Mouse (Mus musculus): Measurements from ENCODE around the gene Wfikkn1. TPM values are rescaled to one million over a fixed set of nuclear protein-coding genes. Genes with fewer than 3 reads are reported as not detected.
"Not testable (repeated sequence)": the region's sequence is repeated elsewhere in the genome, so short reads cannot be mapped to it uniquely, and the experiment has no call there.

Gene Wfikkn1
- polyA plus RNA-seq, 1 experiment = 2.9 TPM

DNA sequence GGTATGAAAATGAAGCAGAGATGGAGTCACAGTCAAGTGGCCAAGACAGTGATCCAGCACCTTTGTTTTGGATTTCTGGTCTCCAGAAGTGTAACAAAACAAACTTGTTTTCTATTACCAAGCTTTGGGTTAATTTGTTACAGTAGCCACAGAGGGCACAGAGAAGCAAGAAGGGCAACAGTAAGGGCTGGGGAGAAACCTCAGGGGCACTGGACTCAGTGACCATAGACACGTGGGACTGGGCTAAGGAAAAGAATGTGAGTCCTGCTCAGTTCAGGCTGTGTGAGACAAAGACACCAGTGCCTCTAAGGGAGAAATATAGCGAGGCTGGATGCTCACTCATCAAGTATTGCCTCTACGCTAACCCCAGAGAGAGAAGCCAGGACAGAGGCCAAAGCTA is 8.0 kb downstream of the Wfikkn1 start:
- TF ChIP-seq CTCF (IDR thresholded peaks at IDR 0.05; ENCODE audit: borderline replicate concordance, control insufficient read depth, extremely low read depth, insufficient read depth, low read length, poor library complexity) = no peak
- no peak for TF ChIP-seq POLR2A (IDR thresholded peaks at IDR 0.05; ENCODE audit: control insufficient read depth, extremely low read depth, insufficient read depth, low read length, poor library complexity)
- DNase-seq = no peak
- H3K4me1 ChIP-seq (replicated peaks; ENCODE audit: control insufficient read depth, insufficient read depth, low read length) = peaks cover 29% of the 10 kb centered on the region
- no peaks in the 10 kb centered on the region for H3K27me3 ChIP-seq (ENCODE audit: control insufficient read depth, insufficient read depth, low read length)
- no peak overlapping the region for H3K27ac ChIP-seq (ENCODE audit: control insufficient read depth, insufficient read depth, low read length)
- 96% methylated on average over 3 of the region's 3 CpGs for WGBS
- H3K4me3 ChIP-seq (ENCODE audit: control insufficient read depth, insufficient read depth, low read length) = no peak overlapping the region
- H3K36me3 ChIP-seq (ENCODE audit: control insufficient read depth, insufficient read depth, low read length) = no peaks in the 10 kb centered on the region

DNA sequence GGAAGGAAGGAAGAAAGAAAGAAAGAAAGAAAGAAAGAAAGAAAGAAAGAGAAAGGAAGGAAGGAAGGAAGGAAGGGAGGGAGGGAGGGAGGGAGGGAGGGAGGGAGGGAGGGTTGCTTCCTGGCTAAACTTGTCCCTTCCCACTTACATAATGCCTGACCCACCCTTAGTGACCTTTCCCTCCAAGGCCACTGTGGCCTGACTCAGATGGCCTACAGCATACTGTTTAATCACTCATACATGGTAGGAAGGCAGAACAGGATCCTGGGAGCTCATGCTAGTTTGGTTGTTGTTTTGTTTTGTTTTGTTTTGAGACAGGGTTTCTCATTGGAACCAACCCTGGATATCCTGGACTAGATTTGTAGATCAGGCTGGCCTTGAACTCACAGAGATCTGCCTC is 9.1 kb downstream of the Wfikkn1 start:
- DNase-seq; H3K27ac ChIP-seq (ENCODE audit: control insufficient read depth, insufficient read depth, low read length); H3K36me3 ChIP-seq (ENCODE audit: control insufficient read depth, insufficient read depth, low read length); H3K4me3 ChIP-seq (ENCODE audit: control insufficient read depth, insufficient read depth, low read length); H3K27me3 ChIP-seq (ENCODE audit: control insufficient read depth, insufficient read depth, low read length): not testable (repeated sequence)
- peaks cover 31% of the 10 kb centered on the region for H3K4me1 ChIP-seq (replicated peaks; ENCODE audit: control insufficient read depth, insufficient read depth, low read length)

DNA sequence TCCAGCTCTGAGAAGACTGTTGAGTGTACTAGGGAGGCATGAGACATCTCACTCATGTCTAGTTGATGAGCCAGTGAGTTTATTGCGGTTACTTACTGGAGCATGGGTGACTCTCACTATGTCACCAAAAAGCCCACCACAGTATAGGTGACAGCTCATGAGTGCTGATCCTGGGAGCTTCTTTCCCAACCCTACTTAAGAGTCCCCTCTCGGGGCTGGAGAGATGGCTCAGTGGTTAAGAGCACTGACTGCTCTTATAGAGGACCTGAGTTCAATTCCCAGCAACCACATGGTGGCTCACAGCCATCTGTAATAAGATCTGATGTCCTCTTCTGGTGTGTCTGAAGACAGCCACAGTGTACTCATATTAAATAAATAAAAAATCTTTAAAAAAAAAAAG is 10.7 kb downstream of the Wfikkn1 start:
- DNase-seq = no peak
- no peaks in the 10 kb centered on the region for H3K27me3 ChIP-seq (ENCODE audit: control insufficient read depth, insufficient read depth, low read length)
- H3K27ac ChIP-seq (ENCODE audit: control insufficient read depth, insufficient read depth, low read length) = no peak overlapping the region
- peaks cover 23% of the 10 kb centered on the region for H3K4me1 ChIP-seq (replicated peaks; ENCODE audit: control insufficient read depth, insufficient read depth, low read length)
- H3K36me3 ChIP-seq (ENCODE audit: control insufficient read depth, insufficient read depth, low read length) = no peaks in the 10 kb centered on the region
- TF ChIP-seq POLR2A (IDR thresholded peaks at IDR 0.05; ENCODE audit: control insufficient read depth, extremely low read depth, insufficient read depth, low read length, poor library complexity) = no peak
- no peak for TF ChIP-seq CTCF (IDR thresholded peaks at IDR 0.05; ENCODE audit: borderline replicate concordance, control insufficient read depth, extremely low read depth, insufficient read depth, low read length, poor library complexity)
- no peak overlapping the region for H3K4me3 ChIP-seq (ENCODE audit: control insufficient read depth, insufficient read depth, low read length)
- 97% methylated on average over 2 of the region's 2 CpGs for WGBS

DNA sequence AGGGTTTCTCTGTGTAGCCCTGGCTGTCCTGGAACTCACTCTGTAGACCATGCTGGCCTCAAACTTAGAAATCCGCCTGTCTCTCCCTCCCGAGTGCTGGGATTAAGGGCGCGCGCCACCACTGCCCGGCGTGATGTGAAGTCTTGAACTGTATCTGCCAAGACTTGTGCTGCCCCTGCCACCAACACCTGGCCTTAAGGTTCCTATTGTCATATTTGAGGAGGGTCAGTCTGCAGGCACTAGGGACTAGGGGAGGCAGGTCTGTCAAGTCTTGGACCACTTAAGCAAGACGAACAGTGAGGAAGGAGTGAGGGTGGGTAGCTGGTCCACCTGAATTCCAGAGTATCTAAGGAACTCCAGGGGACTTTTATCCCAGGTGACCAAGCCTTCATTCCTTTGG is 11.2 kb downstream of the Wfikkn1 start:
- Histone ChIP-seq H3K27ac (ENCODE audit: control insufficient read depth, insufficient read depth, low read length) (no peak overlapping the region), H3K36me3 (ENCODE audit: control insufficient read depth, insufficient read depth, low read length) (no peaks in the 10 kb centered on the region), H3K4me3 (ENCODE audit: control insufficient read depth, insufficient read depth, low read length) (no peak overlapping the region), H3K27me3 (ENCODE audit: control insufficient read depth, insufficient read depth, low read length) (no peaks in the 10 kb centered on the region), H3K4me1 (replicated peaks; ENCODE audit: control insufficient read depth, insufficient read depth, low read length) (peaks cover 21% of the 10 kb centered on the region)
- no peak for DNase-seq
- WGBS = 97% methylated on average over 8 of the region's 8 CpGs
- TF ChIP-seq CTCF (IDR thresholded peaks at IDR 0.05; ENCODE audit: borderline replicate concordance, control insufficient read depth, extremely low read depth, insufficient read depth, low read length, poor library complexity) (no peak), POLR2A (IDR thresholded peaks at IDR 0.05; ENCODE audit: control insufficient read depth, extremely low read depth, insufficient read depth, low read length, poor library complexity) (no peak)

DNA sequence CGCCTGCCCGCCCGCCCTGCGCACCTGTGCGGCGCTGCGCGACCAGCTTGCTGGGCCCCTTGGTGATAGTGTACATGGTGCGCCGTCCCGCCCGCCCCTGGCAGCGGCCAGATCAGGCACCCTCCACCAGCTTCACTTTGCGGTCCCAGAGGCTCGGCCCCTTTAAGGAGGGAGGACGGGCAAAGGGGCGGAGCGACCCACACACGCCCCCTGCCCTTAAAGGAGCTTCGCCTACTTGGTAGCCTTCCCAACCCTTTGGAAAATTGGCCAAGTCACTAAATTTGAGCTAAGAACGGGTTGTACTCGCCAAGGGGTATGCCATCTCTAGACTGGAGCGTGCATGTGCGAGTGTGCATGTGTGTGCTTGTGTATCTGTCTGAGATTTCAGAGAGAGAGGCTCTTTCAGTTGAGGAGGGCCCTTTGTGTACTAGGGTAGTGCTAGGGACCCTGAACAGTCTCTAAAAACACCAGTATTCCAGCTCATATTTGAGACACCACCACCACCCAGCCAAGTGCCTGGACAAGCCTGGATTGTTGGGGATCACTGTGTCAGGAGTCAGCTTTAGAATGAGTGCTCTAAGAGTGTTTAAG is 12.0 kb downstream of the Wfikkn1 start, which contains the start of gene Mcrip2:
Mcrip2 (minus strand) TSS at position 164 of the 591 bp plus-strand sequence.
- no peak within 1 kb of the TSS for H3K27ac ChIP-seq (ENCODE audit: control insufficient read depth, insufficient read depth, low read length)
- 2% methylated on average over 24 of the region's 24 CpGs for WGBS

DNA sequence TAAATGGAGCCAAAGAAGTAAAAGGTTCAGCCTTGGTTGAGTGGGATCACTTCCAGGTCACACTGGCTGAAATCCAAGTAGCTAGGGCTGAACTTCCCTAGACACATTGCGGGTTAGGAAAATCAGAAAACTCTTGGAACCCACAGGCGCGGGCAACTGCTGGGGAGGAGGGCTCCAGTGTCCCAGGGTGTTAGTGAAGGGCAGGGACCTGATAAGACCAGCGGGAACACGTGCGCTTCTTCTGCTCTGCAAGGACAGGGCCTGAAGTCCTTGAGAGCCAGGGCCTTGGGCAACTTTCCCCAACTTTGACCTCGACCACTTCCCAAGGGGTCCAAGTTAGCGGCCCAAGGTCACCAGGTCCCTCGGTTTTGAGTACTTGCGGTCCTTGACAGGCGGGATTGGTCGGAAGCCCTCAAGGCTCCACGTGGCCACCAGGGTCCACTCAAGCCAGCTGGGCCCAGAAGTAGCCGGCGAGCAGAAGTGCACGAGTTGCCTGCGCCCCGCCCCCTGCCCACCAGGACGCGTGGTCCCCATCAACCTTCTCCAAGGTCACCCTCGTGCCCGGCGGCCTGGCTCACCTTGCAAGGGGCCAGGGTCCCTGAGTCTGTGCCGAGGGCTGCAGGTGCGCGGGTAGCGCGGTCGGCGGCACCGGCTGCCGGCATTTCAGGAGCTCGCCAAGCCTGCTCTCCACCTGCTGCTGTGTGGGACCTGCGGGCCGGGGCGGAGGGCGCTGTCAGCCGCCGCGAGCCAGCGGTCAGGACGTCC is 12.6 kb downstream of the Wfikkn1 start:
- no peak for DNase-seq
- Histone ChIP-seq H3K4me1 (replicated peaks; ENCODE audit: control insufficient read depth, insufficient read depth, low read length) (peaks cover 14% of the 10 kb centered on the region), H3K36me3 (ENCODE audit: control insufficient read depth, insufficient read depth, low read length) (no peaks in the 10 kb centered on the region), H3K4me3 (ENCODE audit: control insufficient read depth, insufficient read depth, low read length) (peak overlapping the region; percentile 95), H3K27ac (ENCODE audit: control insufficient read depth, insufficient read depth, low read length) (no peak overlapping the region), H3K27me3 (ENCODE audit: control insufficient read depth, insufficient read depth, low read length) (no peaks in the 10 kb centered on the region)
- 1% methylated on average over 42 of the region's 42 CpGs for WGBS
- TF ChIP-seq POLR2A (IDR thresholded peaks at IDR 0.05; ENCODE audit: control insufficient read depth, extremely low read depth, insufficient read depth, low read length, poor library complexity) (no peak), CTCF (IDR thresholded peaks at IDR 0.05; ENCODE audit: borderline replicate concordance, control insufficient read depth, extremely low read depth, insufficient read depth, low read length, poor library complexity) (0 out of 2 replicates have a peak, but pooled peaks have one; percentile 34)

More for the DNA sequence above, 12.0 kb downstream of the Wfikkn1 start, which contains the start of gene Mcrip2:
- TF ChIP-seq CTCF (IDR thresholded peaks at IDR 0.05; ENCODE audit: borderline replicate concordance, control insufficient read depth, extremely low read depth, insufficient read depth, low read length, poor library complexity) (no peak), POLR2A (IDR thresholded peaks at IDR 0.05; ENCODE audit: control insufficient read depth, extremely low read depth, insufficient read depth, low read length, poor library complexity) (0 out of 2 replicates have a peak, but pooled peaks have one; percentile 38)
- peaks cover 14% of the 10 kb centered on the region for H3K4me1 ChIP-seq (replicated peaks; ENCODE audit: control insufficient read depth, insufficient read depth, low read length)
- DNase-seq = peak; percentile 78
- no peaks in the 10 kb centered on the region for H3K36me3 ChIP-seq (ENCODE audit: control insufficient read depth, insufficient read depth, low read length)
- H3K4me3 ChIP-seq (ENCODE audit: control insufficient read depth, insufficient read depth, low read length) = peak within 1 kb of the TSS; percentile 95
- H3K27me3 ChIP-seq (ENCODE audit: control insufficient read depth, insufficient read depth, low read length) = no peaks in the 10 kb centered on the region
